Mouse (Mus musculus): ENCODE results near the gene Rexo2.
"Not testable (repeated sequence)": the region's sequence is repeated elsewhere in the genome, so short reads cannot be mapped to it uniquely, and the experiment has no call there.

The Rexo2 gene

DNA sequence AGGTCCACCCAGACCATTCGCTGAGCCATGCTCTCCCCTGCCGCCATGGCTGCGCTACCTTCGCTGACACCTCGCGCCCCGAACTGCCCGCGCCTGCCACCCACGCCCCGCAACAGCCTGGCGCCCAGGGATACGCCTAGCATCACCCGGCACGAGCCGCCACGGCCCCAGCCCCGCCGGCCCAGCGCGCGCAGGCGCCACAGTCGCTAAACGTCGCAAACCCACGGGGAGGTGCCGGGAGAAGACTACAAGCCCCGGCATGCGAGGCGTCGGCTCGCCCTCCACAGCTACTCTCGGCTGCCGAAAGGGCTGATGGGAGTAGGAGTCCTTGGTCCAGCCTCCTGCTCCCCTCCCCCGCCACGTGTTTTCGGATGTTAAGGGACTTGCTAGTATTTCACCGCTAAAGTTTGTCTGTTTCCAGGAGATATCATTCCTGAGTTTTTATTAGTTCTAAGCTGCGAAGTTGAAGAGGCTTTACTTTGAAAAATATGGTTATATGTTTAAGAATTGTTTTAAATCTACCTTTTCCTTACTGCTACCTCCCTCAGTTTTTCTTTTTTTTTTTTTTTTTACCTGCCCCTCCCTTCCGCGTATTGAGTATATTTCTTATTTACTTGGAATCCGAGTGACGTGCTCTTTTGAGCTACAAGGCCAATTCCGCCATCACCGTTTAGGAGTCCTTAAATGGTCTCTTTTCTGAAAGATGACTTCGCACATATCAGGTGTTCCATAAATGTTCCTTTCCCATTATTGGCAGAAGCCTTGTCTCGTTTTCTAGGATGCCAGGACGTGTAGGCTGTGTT lies at the start of gene Rexo2:
TSS of gene Rexo2 (minus strand) at position 213 of the 803 bp plus-strand sequence.
- in situ Hi-C loops (cut with MboI): no loop called here

DNA sequence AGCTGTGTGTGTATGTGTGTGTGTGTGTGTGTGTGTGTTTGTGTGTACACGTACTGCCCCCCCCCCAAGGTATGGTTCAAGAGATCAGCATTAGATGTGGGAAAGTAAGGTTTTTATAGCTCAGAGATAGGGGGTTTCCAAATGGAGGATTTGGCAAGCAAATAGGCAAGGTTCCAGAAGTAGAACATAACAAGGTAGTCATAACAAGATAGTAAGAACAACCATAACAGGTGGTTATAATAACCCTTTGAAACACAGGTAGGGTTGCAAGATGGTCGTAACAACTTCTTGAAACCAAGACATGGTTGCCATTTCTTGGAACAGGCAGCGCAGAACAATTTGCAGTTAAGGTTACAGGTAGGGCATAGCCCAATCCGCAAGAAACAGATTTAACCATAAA lies 46.1 kb upstream of the Rexo2 start:
- in situ Hi-C loops (cut with MboI): no loop called here

GRCm38 (mm10) chr9:48525566-48525965 lies 45.1 kb upstream of the Rexo2 start:
- in situ Hi-C loops (cut with MboI): no loop called here

- in situ Hi-C loops (cut with MboI): not testable (repeated sequence)
Measured at GRCm38 (mm10) chr9:48520405-48520804, 40.0 kb upstream of the Rexo2 start.

GRCm38 (mm10) chr9:48517372-48518130 lies 37.1 kb upstream of the Rexo2 start:
- in situ Hi-C loops (cut with MboI): no loop called here

GRCm38 (mm10) chr9:48516615-48517371 lies 36.4 kb upstream of the Rexo2 start:
- in situ Hi-C loops (cut with MboI): no loop called here

DNA sequence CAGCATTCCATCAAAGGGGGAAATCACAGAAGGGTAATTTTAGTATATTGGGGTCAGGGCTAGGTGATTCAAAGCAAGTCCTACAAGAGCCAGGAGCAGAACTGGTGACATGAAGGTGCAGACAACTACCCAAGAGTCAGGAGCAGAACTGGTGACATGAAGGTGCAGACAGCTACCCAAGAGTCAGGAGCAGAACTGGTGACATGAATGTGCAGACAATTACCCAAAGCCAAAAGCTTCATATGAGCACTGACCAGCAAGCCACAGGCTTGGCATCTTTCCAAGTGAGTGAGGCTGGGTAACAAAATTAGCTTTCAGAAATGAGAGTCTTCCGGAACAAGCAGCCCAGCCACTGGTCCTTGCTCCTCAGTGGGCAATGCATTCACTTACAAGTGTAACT lies 34.9 kb upstream of the Rexo2 start:
- in situ Hi-C loops (cut with MboI): no loop called here

GRCm38 (mm10) chr9:48510134-48510533 lies 29.7 kb upstream of the Rexo2 start:
- in situ Hi-C loops (cut with MboI): no loop called here

DNA sequence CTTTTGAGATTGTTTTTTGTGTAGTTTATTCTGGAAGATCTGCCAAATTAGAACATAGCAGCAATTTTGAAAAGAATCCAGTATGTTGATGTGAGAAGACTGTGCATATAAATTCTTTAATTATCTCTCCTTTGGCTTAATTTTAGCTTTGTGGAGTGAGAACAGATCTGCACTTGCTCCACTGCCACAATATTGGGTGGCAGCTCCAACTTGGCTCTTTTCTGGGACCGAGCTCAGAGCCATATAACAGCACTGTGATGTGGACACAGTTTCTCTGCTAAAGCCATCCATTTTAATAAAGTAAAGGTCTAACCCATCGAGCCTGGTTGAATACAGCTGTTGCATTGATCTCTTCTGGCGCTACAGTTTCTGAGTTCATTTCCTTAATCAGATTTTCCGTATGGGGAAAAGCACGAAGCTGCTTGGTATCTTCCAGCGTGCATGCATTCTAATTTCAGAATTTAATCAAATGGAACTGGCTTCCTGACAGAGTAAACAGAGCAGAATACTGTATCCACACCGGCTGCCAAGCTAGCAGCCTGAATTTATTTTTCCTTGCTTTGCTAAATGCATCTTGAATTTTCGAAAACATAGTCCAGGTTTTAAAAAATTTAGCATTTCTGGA lies 24.4 kb upstream of the Rexo2 start:
- in situ Hi-C loops (cut with MboI): no loop called here

DNA sequence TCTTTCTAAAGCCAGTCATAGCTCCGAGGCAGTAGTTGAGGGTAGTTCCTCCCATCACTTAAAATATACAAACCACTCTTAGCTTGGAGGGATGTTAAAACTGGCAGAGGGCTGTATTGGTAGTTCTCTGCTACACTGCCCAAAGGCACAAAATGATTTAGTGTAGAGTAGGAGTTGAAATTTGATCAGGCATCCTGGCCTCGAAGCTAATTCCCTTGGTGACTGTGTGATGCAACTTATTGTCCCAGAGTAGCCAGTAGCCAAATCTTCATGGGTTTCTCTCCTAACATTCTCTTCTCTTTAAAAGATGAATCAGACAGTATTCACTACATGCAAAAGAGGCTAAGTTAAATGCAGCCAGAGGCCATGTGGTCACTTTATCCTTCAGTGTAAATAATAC lies 22.6 kb upstream of the Rexo2 start:
- in situ Hi-C loops (cut with MboI): no loop called here

DNA sequence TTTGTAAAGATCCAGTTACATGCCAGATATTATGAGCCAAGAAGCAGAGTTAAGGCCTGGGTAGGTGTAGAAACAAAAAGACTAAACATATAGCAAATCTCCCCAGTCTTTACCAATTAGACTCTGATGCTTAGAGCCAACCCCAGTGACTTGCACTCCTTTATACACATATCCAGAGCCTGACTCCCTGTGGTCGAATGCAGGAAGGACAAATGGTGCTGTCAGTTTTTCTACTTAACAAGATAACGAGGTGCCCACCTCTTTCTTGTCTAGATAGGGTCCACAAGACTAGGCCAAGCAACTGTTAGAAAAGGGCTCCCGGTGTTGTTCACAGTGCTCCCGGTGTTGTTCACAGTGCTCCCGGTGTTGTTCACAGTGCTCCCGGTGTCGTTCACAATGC lies 20.8 kb upstream of the Rexo2 start:
- in situ Hi-C loops (cut with MboI): no loop called here

- in situ Hi-C loops (cut with MboI): loop anchor here (5.0 kb wide), 1 partner anchor 62 kb away; no protein-coding TSS in a partner anchor
Measured at GRCm38 (mm10) chr9:48495548-48495932, 15.1 kb upstream of the Rexo2 start.

GRCm38 (mm10) chr9:48494817-48495547 lies 14.6 kb upstream of the Rexo2 start, which contains the start of the genes Rbm7 and Gm5617:
TSS of gene Rbm7 (minus strand) at chr9:48495299.
TSS of gene Gm5617 (plus strand) at chr9:48495442.
- in situ Hi-C loops (cut with MboI): loop anchor here (5.0 kb wide), 1 partner anchor 62 kb away; no protein-coding TSS in a partner anchor

DNA sequence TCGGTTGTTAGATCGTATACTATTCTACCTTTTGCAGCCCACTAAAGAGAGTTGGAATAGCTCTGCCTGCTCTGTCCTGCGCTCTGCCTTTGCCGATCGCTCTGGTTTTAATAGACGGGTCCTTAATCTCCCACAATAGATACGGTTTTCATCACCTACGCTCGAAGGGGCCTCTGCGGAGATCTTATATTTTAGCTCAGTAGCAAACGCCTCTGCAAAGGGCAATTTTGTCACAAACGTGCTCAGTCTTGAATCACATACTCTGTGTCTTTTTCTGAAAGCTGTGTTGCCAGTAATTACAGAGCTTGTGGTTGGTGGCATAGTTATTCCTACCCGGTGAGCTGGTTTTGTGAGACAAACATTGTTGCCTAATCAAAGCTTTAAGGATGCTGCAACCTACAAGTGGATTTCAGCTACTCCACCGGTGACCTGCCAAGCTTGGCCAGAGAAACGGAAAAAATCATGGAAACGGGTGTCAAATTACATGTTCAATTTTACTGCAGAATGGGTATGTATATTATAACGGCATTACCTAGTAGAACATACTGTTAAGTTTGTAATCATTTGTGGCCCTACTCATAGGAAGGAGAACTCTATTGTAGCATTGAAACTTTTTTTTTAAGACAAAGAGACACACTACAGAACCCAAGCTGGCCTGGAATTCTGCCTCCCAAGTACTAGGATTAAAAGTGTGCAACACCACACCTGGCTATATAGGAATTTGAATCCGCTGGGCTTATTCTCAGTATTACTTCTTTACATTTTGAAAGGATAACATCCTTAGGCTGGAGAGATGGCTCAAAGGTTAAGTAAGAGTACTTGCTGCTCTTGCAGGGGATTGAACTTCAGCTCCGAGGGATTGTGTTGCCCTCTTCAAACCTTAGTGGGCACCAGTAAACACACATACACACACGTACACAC lies 1.1 kb upstream of the Rexo2 start:
- in situ Hi-C loops (cut with MboI): no loop called here

- in situ Hi-C loops (cut with MboI): no loop called here
Measured at GRCm38 (mm10) chr9:48479838-48480410, 499 bp downstream of the Rexo2 start.

DNA sequence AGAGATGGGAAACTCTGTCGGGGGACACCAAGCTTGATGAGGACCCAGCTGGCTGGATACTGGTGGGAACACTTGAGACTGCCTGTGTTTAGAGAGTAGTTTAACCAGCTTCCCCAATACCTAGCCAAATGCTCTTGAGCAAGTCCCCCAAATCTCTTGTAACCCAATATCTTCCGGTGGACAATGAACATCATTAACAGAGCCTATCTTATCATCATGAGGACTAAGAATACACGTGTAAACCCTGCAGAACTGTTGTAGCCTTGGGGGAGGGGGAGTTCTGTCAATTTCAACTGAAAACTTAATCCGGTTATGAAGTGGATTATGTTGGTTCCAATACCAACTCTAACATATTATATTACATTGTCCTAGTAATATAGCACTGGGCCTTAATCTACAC lies 1.6 kb downstream of the Rexo2 start:
- in situ Hi-C loops (cut with MboI): no loop called here

- in situ Hi-C loops (cut with MboI): no loop called here
Measured at GRCm38 (mm10) chr9:48476236-48477165, 3.9 kb downstream of the Rexo2 start.

DNA sequence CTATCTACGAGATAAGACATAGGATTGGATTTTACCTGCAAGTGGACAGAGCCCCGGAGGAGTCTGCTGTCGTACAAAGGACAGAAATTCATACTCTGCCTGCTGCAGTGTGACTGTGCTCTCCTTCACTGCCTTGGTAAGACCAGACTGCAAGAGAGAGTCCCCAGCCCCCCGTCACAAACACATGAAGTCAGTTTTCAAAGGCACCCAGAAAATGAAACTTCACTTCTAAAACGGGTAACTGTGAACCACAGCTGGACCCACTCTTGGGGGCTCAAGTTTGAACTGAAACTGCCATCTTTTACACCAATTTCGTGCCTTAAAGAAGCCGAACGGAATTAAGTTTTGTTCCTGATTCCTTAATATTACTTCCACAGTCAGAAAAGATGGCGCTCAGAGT lies 6.1 kb downstream of the Rexo2 start:
- in situ Hi-C loops (cut with MboI): no loop called here
